Mouse (Mus musculus) embryo, embryonic 10 days (tissue): ENCODE measurements around the gene Adh4.
"Not testable (repeated sequence)": the region's sequence is repeated elsewhere in the genome, so short reads cannot be mapped to it uniquely, and the experiment has no call there.

Experiments
- DNase-seq: peaks from one replicate; pipeline ENCODE4 v3.0.0-alpha.2; 2015; ENCODE audit warnings: low spot score

Adh4 gene

DNA sequence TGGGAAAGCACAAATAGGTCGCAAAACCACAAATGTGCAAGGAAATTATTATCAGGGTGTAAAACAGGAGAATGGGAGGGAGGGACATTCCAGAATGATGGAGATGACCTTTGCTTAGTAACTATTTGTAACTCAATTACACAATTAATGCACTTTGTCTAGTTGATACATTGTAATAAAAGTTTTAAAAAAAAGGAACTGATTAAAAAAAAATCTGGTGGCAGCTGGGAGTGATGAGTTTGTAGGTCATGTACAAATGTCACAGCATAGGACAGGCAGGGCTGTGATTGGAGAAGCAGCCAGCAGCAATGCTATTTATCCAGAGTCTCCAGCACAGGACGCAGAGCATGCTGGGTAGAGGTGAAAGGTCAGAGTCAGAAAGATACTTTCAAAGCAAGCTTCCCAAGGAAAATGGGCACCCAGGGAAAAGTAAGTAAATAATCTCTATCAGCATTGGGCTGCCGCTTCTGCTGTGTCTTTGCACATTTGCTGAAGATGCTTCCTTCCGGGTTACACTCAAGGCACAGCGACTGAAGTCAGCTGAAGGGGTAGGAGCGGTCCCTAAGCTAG lies at the start of gene Adh4:
Gene Adh4, plus strand, starts transcription at position 346 of the 570 bp plus-strand sequence.
- peak; percentile 40 for DNase-seq

- DNase-seq, result no peak
Observed at GRCm38 (mm10) chr3:138366181-138366580, 49.1 kb upstream of the Adh4 start.

GRCm38 (mm10) chr3:138369546-138369945 lies 45.7 kb upstream of the Adh4 start:
- DNase-seq, result no peak

GRCm38 (mm10) chr3:138370289-138370688 lies 45.0 kb upstream of the Adh4 start:
- not testable (repeated sequence) for DNase-seq

DNA sequence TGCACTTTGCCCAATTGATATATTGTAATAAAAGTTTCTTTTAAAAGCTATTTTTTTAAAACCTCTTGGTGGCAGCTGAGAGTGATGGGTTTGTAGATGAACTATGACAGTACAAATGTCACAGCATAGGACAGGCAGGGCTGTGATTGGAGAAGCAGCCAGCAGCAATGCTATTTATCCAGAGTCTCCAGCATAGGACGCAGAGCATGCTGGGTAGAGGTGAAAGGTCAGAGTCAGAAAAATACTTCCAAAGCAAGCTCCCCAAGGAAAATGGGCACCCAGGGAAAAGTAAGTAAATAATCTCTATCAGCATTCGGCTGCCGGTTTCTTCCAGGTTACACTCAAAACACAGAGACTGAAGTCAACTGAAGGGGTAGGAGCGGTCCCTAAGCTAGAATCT lies 41.3 kb upstream of the Adh4 start:
- DNase-seq, result no peak

GRCm38 (mm10) chr3:138375148-138375547 lies 40.1 kb upstream of the Adh4 start:
- DNase-seq, result no peak

- DNase-seq, result peak; percentile 58
Observed at GRCm38 (mm10) chr3:138381133-138381532, 34.1 kb upstream of the Adh4 start.

DNA sequence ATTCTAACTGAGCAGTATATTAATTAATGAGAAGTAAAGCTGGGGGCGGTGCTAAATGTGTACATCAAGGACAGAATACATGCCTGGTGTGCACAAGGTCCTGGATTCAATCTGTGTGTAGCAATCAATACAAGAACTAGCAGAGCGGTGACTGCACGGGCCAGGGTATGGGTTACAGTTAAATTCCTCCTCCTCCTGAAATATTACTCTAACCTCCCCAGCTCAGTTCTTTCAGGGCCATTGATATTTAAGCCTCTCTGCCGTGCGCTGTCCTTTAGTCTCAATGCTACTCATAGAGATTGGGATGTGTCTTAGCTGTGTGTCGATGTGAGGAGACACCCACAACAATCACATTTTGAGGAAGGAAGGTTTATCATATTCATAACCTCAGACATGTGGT lies 28.1 kb upstream of the Adh4 start:
- no peak for DNase-seq

GRCm38 (mm10) chr3:138404872-138405271 lies 10.4 kb upstream of the Adh4 start:
- DNase-seq, result no peak

- DNase-seq, result peak; percentile 65
Observed at GRCm38 (mm10) chr3:138405341-138405740, 9.9 kb upstream of the Adh4 start.

DNA sequence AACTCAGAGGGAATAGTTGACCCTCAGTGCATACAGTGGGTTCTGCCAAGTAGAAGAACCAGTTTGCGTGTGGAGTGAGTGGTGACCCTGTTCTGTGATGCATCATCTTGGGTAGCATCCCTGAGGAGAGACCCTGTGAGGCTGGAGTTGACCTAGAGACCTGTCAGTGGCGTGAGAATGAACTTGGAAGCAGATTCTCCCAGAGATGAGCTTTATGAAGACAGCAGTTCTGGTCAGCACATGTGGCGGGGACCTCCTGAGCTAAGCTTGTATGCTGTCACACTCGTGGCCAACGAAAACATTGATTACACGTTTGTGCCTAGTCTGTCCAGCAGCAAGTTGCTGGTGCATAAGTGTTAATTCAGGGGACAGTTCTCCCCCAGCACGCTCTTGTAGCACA lies 9.4 kb upstream of the Adh4 start:
- no peak for DNase-seq

- no peak for DNase-seq
Observed at GRCm38 (mm10) chr3:138407920-138408319, 7.3 kb upstream of the Adh4 start.

- no peak for DNase-seq
Observed at GRCm38 (mm10) chr3:138409585-138409984, 5.7 kb upstream of the Adh4 start.

- DNase-seq, result no peak
Observed at GRCm38 (mm10) chr3:138410211-138410610, 5.1 kb upstream of the Adh4 start.

GRCm38 (mm10) chr3:138419369-138419768 lies 4.1 kb downstream of the Adh4 start:
- DNase-seq, result no peak

DNA sequence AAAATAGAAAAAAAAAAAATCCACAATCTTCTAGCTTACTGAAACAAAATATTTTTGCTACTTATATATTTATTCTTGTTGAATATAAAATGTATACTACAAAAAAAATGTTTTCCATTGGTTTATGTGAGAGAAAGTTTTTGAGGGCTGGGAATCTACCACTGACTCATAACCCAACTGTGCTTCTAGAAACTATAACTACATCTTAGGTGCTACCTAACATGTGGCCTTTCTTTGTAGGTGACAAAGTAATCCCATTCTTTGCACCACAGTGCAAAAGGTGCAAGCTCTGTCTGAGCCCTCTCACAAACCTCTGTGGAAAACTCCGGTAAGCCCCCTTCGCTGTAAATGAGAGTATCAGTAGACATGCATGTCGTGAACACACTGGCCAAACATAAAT lies 5.1 kb downstream of the Adh4 start:
- DNase-seq, result no peak

GRCm38 (mm10) chr3:138423664-138424063 lies 8.4 kb downstream of the Adh4 start:
- DNase-seq, result no peak

GRCm38 (mm10) chr3:138424247-138424646 lies 9.0 kb downstream of the Adh4 start:
- no peak for DNase-seq

DNA sequence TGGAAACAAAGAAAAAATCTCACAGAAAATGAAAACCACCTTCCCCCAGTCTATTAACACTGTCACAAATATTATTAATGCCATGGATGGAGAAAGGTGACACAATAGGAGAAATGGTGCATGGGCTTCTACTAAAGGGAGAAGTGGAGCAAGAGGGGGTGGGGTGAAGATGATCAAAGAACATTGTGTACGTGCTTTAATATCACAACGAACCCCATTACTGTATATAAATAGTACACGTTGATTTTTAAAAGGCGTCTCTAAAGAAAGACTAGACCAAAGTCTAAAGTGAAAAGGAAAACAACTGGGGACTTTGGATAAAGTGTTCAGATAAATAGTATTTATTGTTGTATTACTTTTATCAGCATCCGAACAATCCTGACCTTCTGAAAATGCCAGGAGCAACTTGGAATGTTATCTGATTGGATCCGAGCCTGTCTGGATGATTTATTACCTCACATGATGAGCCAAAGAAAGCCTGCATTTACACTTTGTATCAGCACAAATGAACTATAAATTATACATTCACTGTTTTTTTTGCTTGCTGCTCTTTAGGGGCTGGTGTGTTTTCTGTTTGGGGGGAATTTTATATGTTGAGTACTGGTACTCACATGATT lies 15.2 kb downstream of the Adh4 start:
- no peak for DNase-seq

GRCm38 (mm10) chr3:138431835-138432234 lies 16.6 kb downstream of the Adh4 start:
- DNase-seq, result peak; percentile 41

DNA sequence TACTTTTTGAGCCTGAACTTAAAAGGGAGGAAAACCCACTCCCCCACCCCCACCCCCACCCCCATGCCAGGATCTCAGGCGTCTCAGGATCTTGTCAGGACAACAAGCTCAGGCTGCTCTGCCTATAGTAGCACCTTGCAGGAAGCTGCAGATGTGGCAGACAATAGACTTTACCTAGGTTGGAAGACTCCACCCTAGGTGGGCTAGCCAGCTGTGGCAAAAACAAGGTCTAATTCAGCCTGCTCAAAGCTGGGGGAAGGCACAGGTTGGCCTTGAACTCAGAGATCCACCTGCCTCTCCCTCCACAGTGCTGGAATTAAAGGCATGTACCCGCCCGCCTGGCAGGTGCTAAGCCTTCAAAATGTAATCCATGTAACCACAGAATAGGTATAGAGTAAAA lies 23.4 kb downstream of the Adh4 start:
- no peak for DNase-seq

DNA sequence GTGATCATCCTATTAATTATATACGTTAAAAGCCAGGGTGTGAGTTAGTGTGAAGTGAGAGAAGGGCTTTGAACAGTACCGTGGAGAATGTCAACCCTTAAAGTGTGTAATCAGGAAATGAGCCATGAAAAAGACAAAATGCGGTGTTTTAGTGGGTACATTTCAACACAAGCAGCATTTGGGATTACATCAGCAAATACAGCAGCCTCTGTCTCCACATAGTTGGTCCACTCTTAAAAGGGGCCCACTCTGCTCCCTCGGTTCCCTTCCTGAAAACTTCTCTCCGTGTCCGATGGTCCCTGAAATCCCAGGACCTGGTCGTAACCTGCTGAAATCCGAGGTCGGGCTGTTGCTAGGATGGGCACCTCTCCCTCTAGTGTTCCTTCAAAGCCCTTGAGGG lies 26.9 kb downstream of the Adh4 start:
- DNase-seq, result no peak

DNA sequence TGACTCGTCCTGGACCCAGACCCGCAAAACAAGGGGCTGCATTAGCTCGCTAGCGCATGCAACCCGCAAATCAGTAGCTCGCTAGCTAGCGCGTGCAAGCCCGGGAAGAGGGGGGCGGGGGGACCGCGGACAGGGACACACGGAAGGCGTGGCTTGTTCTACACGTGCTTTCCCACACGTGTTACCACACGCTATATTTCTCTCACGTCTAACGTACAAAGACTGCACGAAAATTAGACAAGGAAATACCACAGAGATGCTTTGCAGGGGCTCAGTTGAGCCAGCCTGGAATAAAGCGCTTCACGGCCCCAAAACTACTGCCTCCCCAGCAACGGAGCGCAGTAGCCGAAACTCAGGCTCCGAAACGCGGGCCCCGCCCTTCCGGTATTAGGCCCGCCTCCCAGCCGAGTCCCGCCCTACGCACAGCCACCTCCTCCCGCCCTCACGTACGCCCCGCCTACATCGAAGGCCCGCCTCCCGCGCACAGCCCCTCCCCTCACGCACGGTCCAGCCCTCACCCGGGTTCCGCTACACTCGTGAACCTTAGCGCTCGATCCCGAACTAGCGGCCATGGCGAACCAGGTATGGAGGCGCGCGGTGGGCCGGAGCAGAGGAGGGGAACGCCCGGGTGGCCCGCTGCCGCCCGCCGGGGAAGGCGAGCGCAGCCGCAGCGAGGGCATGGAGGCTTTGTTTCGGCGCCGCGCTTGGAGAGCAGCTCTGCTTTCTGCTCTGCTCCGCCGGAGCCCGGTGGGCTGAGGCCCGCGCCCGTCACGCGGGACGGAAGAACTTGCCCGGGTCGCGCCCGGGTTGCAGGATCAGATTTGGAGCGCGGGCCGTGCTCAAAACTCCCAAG lies 27.6 kb downstream of the Adh4 start, which contains the start of gene Adh5:
Gene Adh5, plus strand, starts transcription at position 482 of the 853 bp plus-strand sequence.
- peak; percentile 96 for DNase-seq
